Mouse (Mus musculus) cerebellum, adult 2 months (tissue): ENCODE results near the gene Maf.

Source experiments
- CTCF ChIP-seq: fragments of 200-500 bp; IDR thresholded peaks from 2 replicates; pipeline ENCODE4 v1.5.1; 2011; ENCODE audit warnings: low read depth, mild to moderate bottlenecking, control low read depth, low read length, moderate library complexity, borderline replicate concordance; ENCODE audit not compliant: insufficient read depth
- POLR2A ChIP-seq: fragments of 200-500 bp; IDR thresholded peaks from 2 replicates; pipeline ENCODE4 v1.6.1; 2011; ENCODE audit warnings: low read length, control low read depth, borderline replicate concordance; ENCODE audit not compliant: insufficient read depth

DNA sequence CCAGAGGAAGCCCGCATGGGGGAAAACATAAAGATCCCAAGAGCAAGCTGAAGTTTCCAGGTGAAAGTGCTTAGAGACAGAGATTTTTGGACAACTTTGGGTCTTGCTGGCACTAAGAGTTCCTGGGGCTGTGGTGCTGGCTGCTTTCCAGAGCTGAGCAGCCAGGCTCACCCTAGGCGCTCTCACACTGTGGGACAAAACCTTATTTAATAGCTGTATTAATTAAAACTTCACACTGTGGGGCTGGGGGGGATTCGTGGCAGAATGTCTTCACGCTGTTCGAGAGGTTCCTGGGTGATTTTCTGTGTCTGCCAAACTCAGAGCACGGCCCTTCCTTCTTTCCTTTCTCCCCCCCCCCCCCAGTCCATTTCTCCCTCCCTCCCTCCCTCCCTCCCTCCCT is 24.8 kb upstream of the Maf start:
- no peak for TF ChIP-seq CTCF
- TF ChIP-seq POLR2A: no peak
